Mouse (Mus musculus): ENCODE results near the gene Polr1a.

The Polr1a gene

DNA sequence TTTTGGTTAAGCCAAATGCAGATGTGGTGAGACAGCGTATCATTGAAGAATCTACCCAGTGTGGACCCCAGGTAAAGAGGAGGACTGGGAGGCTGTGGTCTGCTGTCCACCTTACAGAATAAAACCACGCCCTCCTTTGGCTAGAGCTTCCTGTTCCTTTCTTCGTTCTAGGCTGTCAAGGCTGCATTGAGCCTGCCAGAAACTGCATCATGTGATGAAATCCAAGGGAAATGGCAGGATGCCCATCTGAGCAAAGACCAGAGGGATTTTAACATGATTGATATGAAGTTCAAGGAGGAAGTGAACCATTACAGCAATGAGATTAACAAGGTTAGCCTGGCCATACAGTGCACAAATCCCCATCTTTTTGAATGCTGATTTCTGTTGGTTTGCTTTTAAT is 41.7 kb downstream of the Polr1a start:
- DNase-seq, result peak; percentile 74

DNA sequence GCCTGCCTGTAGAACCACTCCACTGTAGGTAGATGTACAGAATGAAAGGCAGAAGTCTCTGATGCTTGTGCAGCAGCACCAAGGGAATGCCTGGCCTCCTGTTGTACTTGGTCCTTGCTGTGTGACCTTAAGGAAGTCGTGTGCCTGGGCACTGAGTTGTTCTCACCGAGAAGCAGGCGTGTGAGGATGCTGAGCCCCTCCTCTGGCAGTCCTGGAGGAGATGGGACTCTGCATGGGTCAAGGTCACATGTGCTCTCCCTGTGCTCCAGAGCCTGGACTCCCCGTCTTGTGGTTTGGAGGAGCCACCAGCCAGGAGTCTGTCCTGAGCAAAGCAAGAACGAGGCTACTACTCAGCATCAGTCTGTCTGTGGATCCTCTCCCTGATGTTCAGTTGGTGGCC is 42.3 kb downstream of the Polr1a start:
- no peak for DNase-seq

DNA sequence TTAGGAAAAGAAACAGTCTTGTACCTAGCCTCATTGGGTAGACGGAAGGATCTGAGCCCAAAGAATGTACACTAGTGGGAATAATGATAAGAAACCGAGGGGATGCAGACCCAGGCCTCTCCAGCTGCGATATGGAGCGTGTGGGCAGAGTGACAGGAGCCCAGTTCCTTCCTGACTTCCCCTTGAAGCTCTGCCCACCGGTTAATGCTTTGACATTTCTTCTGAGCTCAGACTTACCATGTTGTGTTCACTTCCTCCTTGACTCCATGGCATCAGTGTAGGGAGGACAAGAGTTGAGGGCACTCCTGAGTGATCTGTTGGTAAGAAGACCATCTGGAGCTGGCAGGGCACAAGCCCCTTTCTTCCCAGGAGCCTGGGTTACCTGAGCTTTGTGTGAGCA is 53.3 kb downstream of the Polr1a start:
- no peak for DNase-seq

GRCm38 (mm10) chr6:71962706-71963105 is 53.9 kb downstream of the Polr1a start:
- no peak for DNase-seq

- no peak for DNase-seq
Observed at GRCm38 (mm10) chr6:71963561-71963960, 54.7 kb downstream of the Polr1a start.

- DNase-seq, result no peak
Observed at GRCm38 (mm10) chr6:71966683-71967303, 57.9 kb downstream of the Polr1a start.

DNA sequence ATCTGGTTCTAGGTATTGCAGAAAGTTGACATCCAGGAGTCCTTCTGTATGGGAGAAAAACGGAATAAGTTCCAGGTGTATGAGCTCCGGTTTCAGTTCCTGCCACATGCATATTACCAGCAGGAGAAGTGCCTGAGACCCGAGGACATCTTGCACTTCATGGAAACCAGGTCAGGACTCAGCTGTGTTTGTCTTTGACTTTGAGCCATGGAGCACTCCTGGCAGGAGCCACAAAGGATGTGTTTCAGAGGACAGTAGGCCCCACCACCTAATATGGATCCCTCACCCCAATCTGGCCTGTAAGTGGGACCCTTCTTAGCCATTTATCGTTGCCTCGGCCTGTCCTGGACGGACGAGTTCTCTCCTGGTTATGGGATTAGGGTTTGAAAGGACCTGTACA is 59.0 kb downstream of the Polr1a start:
- DNase-seq, result no peak

DNA sequence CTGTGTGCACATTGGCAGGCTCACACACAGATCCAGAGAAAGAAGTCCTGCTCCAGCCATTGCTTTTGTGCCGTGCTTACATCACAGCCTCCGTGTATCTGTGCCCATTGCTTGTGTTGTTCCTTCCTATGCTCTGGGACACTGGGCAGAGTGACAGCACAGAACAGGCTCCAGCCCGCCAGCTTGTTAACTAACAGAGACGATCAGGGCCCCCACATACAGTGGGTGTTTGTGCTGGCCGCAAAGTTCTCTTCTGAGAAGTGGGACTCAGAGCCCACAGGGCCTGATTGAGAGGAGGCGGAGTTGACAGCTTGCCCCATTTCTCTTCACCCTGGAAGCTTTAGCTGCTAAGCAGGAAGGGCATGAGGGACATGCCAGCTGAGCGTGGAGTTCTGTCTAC is 60.6 kb downstream of the Polr1a start:
- no peak for DNase-seq

DNA sequence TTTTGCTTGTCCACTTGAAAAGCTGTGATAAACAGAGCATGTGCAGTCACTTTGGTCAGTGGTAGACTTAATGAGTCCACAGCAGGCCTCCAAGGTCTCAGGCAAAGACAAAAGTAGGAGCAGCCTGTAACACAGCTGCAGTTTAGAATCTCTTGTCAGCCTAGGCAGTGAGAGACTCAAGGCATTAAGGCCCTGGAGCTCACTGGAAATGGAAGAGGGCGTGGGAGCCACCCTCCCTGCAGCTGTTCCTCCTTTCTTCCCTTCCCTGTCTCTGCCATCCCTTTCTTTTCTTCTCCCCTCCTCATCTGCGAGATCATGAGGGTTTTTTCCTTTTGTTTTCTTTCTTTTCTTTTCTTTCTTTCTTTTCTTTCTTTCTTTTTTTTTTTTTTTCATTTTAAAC is 61.3 kb downstream of the Polr1a start:
- no peak for DNase-seq

GRCm38 (mm10) chr6:71976592-71976991 is 67.7 kb downstream of the Polr1a start:
- no peak for DNase-seq

DNA sequence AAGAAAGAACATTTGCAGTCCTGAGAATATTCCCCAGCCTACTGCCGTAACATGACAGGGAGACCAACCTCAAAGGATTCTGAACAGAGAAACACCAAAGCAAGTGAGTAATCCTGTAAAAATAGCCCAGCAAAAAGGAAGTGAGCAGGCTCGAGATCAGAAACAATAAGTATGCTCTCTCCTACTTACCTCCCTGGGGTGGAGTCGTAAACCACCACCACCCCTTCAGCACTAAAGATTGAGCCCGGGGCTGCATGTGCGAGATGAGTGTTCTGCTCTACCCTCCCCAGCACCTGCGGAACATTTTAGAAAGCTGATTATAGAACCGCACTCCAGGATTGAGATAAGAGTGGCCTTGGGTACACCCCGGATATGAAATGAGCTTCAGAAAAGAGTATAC is 71.3 kb downstream of the Polr1a start:
- no peak for DNase-seq

GRCm38 (mm10) chr6:71980587-71980986 is 71.7 kb downstream of the Polr1a start:
- no peak for DNase-seq

DNA sequence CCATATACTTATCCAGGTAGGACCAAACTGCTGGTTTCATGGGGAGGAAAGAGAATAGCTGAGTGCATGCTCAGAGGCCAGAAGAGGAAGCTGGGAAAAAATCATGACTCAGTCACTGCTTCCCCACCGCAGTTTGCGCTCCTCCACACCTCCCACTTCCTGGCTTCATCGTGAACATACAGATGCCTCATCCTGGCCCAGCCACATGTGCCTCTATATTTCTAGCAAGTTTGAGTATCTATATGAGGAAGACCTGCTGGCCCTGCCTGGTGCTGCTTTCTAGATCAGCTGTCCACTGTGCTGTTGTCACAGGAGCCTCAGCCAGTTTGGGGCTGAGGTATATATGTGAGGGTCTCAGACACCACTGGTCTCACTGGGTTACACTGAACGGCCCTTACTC is 72.6 kb downstream of the Polr1a start:
- no peak for DNase-seq

GRCm38 (mm10) chr6:71985984-71986383 is 77.1 kb downstream of the Polr1a start:
- no peak for DNase-seq

GRCm38 (mm10) chr6:71987546-71988248 is 78.8 kb downstream of the Polr1a start:
- DNase-seq, result no peak

GRCm38 (mm10) chr6:71989647-71990351 is 80.9 kb downstream of the Polr1a start:
- DNase-seq, result no peak

DNA sequence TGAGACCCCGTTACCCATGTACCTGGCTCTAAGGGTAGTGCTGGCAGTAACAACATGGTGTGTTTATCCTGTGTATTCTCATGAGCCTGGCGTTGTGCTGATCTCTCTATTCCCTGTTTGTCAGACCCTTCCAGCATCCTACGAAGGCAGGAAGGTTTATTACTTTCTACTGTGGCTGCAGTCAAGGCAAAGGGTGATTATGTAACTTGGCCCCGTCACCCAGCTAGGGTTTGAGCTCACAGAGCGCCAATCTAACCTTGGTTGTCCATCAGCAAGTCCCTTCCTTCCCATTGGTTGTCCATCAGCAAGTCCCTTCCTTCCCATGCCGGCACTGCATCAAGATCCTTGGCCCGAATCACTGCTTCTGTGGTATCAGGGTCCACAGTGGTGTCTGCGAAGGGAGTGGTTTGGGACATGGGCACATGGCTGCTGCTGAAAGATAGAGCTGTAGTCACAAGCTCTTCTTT is 81.6 kb downstream of the Polr1a start:
- DNase-seq, result no peak

- DNase-seq, result peak; percentile 7
Observed at GRCm38 (mm10) chr6:71991190-71991932, 82.5 kb downstream of the Polr1a start.

GRCm38 (mm10) chr6:71991933-71992325 is 83.1 kb downstream of the Polr1a start:
- DNase-seq, result no peak

GRCm38 (mm10) chr6:71994004-71994403 is 85.2 kb downstream of the Polr1a start:
- DNase-seq, result no peak

DNA sequence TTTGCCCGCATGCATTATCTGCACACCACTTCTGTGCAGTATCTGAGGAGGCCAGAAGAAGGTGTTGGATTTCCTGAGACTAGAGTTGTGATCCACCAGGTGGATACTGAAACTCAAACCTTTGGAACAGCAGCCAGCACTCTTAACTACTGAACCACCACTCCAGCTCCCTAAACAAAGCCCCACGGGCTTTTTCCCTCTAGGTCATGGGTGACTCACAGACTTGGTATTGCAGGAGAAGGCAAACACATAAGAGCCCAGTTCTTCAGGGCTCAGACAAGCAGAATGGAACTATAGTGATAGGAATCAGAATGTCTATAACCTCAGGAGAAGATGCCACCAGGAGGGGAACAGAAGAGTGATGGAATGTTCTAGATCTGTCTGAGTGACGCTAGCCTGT is 86.2 kb downstream of the Polr1a start:
- no peak for DNase-seq

- DNase-seq, result no peak
Observed at GRCm38 (mm10) chr6:71997215-71997614, 88.4 kb downstream of the Polr1a start.

DNA sequence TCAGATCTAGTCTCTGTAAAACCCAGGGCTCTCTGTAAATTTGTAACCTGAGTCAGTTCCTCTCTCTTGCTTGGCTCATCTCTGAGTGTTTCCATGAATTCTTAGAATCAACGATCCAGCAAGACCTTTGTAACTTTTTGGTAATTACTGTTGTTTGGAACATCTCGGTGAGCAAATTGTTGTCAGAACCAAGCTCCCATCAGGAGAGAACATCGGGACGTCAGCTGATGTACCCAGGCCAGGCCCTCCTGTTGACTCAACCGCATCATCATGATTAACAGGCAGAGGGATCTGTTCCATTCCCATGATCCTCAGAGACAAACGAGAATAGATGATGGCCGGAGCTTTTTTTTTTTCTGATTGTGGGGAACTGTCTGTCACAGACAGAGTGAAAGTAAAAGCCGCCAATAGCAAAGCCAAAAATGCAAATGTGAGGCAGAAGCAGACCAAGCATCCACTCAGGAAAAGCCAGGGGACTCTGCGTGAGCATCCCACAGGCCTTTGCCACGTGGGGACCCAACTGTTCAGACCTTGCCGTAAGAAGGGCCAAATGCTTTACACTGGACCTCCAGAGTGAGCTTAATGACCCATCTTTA is 91.2 kb downstream of the Polr1a start:
- no peak for DNase-seq

Data from kidney, adult 18-20 months (tissue).